Mouse (Mus musculus) liver, embryonic 12.5 days (tissue): Measurements from ENCODE around the gene Pde5a. TPM values are rescaled to one million over a fixed set of nuclear protein-coding genes. Genes with fewer than 3 reads are reported as not detected.

Experiments
- ATAC-seq: fragments of 200-750 bp; cut with Nextera tagmentation; 2 replicates; pipeline ENCODE4 v1.8.0; 2017; ENCODE audit warnings: moderate number of reproducible peaks, mild to moderate bottlenecking, moderate library complexity
- H3K27ac ChIP-seq: fragments of 300-500 bp; sonication (generic); 2 replicates; pipeline ENCODE4 v1.5.1; 2016; ENCODE audit warnings: mild to moderate bottlenecking
- H3K27me3 ChIP-seq: fragments of 300-500 bp; sonication (generic); replicated peaks from 2 replicates; pipeline ENCODE4 v1.6.1; 2016; ENCODE audit warnings: mild to moderate bottlenecking, moderate library complexity
- H3K36me3 ChIP-seq: fragments of 300-500 bp; sonication (generic); 2 replicates; pipeline ENCODE4 v1.6.1; 2016; ENCODE audit warnings: mild to moderate bottlenecking, moderate library complexity
- H3K4me1 ChIP-seq: fragments of 300-500 bp; sonication (generic); 2 replicates; pipeline ENCODE4 v1.6.1; 2016
- H3K4me2 ChIP-seq: fragments of 300-500 bp; sonication (generic); 2 replicates; pipeline ENCODE4 v1.6.1; 2016; ENCODE audit warnings: mild to moderate bottlenecking, moderate library complexity
- H3K4me3 ChIP-seq: fragments of 300-500 bp; sonication (generic); 2 replicates; pipeline ENCODE4 v1.5.1; 2016; ENCODE audit warnings: mild to moderate bottlenecking, moderate library complexity
- H3K9ac ChIP-seq: fragments of 300-500 bp; sonication (generic); 2 replicates; pipeline ENCODE4 v1.6.1; 2016; ENCODE audit warnings: mild to moderate bottlenecking, moderate library complexity
- H3K9me3 ChIP-seq: fragments of 300-500 bp; sonication (generic); replicated peaks from 2 replicates; pipeline ENCODE4 v1.6.1; 2016; ENCODE audit warnings: mild to moderate bottlenecking, moderate library complexity
- WGBS: fragments of 180-500 bp; shearing (Covaris S2); methylation state at CpG from one replicate; pipeline ENCODE4 v1.1.7; 2016; ENCODE audit not compliant: insufficient replicate concordance; 5-methylcytosine and 5-hydroxymethylcytosine counted together
- polyA plus RNA-seq: library from polyadenylated mRNA; unstranded; fragments of >200 nt; fragmentation: Nextera tagmentation; extraction: Ambion mirVana; gene quantifications from 2 replicates; pipeline ENCODE4 v1.2.1, GENCODE M21; 2016

Gene Pde5a
- polyA plus RNA-seq, 1 experiment from 2014 or later: 2.6 TPM

- no peak for ATAC-seq
- Histone ChIP-seq H3K4me1 (no peaks in the 10 kb centered on the region), H3K4me3 (no peak overlapping the region), H3K4me2 (no peak overlapping the region), H3K9me3 (no peaks in the 10 kb centered on the region), H3K27me3 (no peaks in the 10 kb centered on the region), H3K9ac (no peak overlapping the region), H3K27ac (no peak overlapping the region), H3K36me3 (no peaks in the 10 kb centered on the region)
- WGBS: 74% methylated on average over 5 of the region's 5 CpGs
Observed at GRCm38 (mm10) chr3:122818282-122818681, 89.5 kb downstream of the Pde5a start.

GRCm38 (mm10) chr3:122820700-122821099 is 92.0 kb downstream of the Pde5a start:
- H3K4me2 ChIP-seq: no peak overlapping the region
- H3K4me3 ChIP-seq: no peak overlapping the region
- H3K27me3 ChIP-seq: no peaks in the 10 kb centered on the region
- H3K4me1 ChIP-seq: no peaks in the 10 kb centered on the region
- H3K9me3 ChIP-seq: no peaks in the 10 kb centered on the region
- no peak overlapping the region for H3K27ac ChIP-seq
- whole genome bisulfite sequencing: 60% methylated on average over 4 of the region's 4 CpGs
- H3K9ac ChIP-seq: no peak overlapping the region
- no peak for ATAC-seq
- no peaks in the 10 kb centered on the region for H3K36me3 ChIP-seq

GRCm38 (mm10) chr3:122828270-122829058 is 99.7 kb downstream of the Pde5a start:
- Histone ChIP-seq H3K4me1 (no peaks in the 10 kb centered on the region), H3K9me3 (no peaks in the 10 kb centered on the region), H3K36me3 (no peaks in the 10 kb centered on the region), H3K4me2 (no peak overlapping the region), H3K4me3 (no peak overlapping the region), H3K27me3 (no peaks in the 10 kb centered on the region), H3K9ac (no peak overlapping the region), H3K27ac (no peak overlapping the region)
- 74% methylated on average over 11 of the region's 11 CpGs for WGBS
- ATAC-seq: no peak

- ATAC-seq: no peak
- Histone ChIP-seq H3K27ac (no peak overlapping the region), H3K9me3 (no peaks in the 10 kb centered on the region), H3K9ac (no peak overlapping the region), H3K4me1 (no peaks in the 10 kb centered on the region), H3K4me3 (no peak overlapping the region), H3K27me3 (no peaks in the 10 kb centered on the region), H3K4me2 (no peak overlapping the region), H3K36me3 (no peaks in the 10 kb centered on the region)
- WGBS: 40% methylated on average over 5 of the region's 5 CpGs
Observed at GRCm38 (mm10) chr3:122834519-122834918, 105.8 kb downstream of the Pde5a start.

- H3K36me3 ChIP-seq: no peaks in the 10 kb centered on the region
Observed at GRCm38 (mm10) chr3:122835097-122835850, 106.5 kb downstream of the Pde5a start.

GRCm38 (mm10) chr3:122837639-122838038 is 108.9 kb downstream of the Pde5a start:
- 67% methylated on average over 2 of the region's 2 CpGs for WGBS
- Histone ChIP-seq H3K36me3 (no peaks in the 10 kb centered on the region; the same call in 1 of the 2 replicates), H3K4me1 (no peaks in the 10 kb centered on the region), H3K9me3 (no peaks in the 10 kb centered on the region), H3K27me3 (no peaks in the 10 kb centered on the region), H3K4me3 (no peak overlapping the region), H3K9ac (no peak overlapping the region), H3K4me2 (no peak overlapping the region), H3K27ac (no peak overlapping the region)
- ATAC-seq: no peak

More at GRCm38 (mm10) chr3:122835097-122835850, 106.5 kb downstream of the Pde5a start:
- no peak overlapping the region for H3K4me3 ChIP-seq
- no peaks in the 10 kb centered on the region for H3K9me3 ChIP-seq
- ATAC-seq: no peak
- no peaks in the 10 kb centered on the region for H3K4me1 ChIP-seq
- WGBS: 73% methylated on average over 8 of the region's 8 CpGs
- no peaks in the 10 kb centered on the region for H3K27me3 ChIP-seq
- H3K4me2 ChIP-seq: no peak overlapping the region
- no peak overlapping the region for H3K27ac ChIP-seq
- H3K9ac ChIP-seq: no peak overlapping the region

GRCm38 (mm10) chr3:122848410-122849034 is 119.8 kb downstream of the Pde5a start:
- 50% methylated on average over 5 of the region's 5 CpGs for WGBS
- H3K4me2 ChIP-seq: no peak overlapping the region
- no peaks in the 10 kb centered on the region for H3K27me3 ChIP-seq
- no peaks in the 10 kb centered on the region for H3K4me1 ChIP-seq
- H3K4me3 ChIP-seq: no peak overlapping the region
- no peak overlapping the region for H3K27ac ChIP-seq
- H3K9ac ChIP-seq: no peak overlapping the region
- ATAC-seq: no peak
- no peaks in the 10 kb centered on the region for H3K9me3 ChIP-seq
- no peaks in the 10 kb centered on the region for H3K36me3 ChIP-seq

GRCm38 (mm10) chr3:122855149-122855548 is 126.4 kb downstream of the Pde5a start:
- Histone ChIP-seq H3K4me3 (no peak overlapping the region), H3K36me3 (no peaks in the 10 kb centered on the region), H3K27ac (no peak overlapping the region), H3K4me2 (no peak overlapping the region), H3K9ac (no peak overlapping the region), H3K9me3 (no peaks in the 10 kb centered on the region), H3K4me1 (no peaks in the 10 kb centered on the region), H3K27me3 (no peaks in the 10 kb centered on the region)
- no peak for ATAC-seq
- 63% methylated on average over 11 of the region's 11 CpGs for WGBS

- Histone ChIP-seq H3K36me3 (no peaks in the 10 kb centered on the region), H3K4me2 (no peak overlapping the region), H3K9me3 (no peaks in the 10 kb centered on the region), H3K27ac (no peak overlapping the region), H3K4me1 (no peaks in the 10 kb centered on the region), H3K9ac (no peak overlapping the region), H3K27me3 (no peaks in the 10 kb centered on the region), H3K4me3 (no peak overlapping the region)
- 66% methylated on average over 2 of the region's 2 CpGs for WGBS
- no peak for ATAC-seq
Observed at GRCm38 (mm10) chr3:122859829-122860228, 131.1 kb downstream of the Pde5a start.

- Histone ChIP-seq H3K4me3 (no peak overlapping the region), H3K27me3 (no peaks in the 10 kb centered on the region), H3K9me3 (no peaks in the 10 kb centered on the region), H3K4me1 (no peaks in the 10 kb centered on the region), H3K9ac (no peak overlapping the region), H3K36me3 (no peaks in the 10 kb centered on the region), H3K27ac (no peak overlapping the region), H3K4me2 (no peak overlapping the region)
- WGBS: 70% methylated on average over 12 of the region's 12 CpGs
- ATAC-seq: 0 out of 2 replicates have a peak, but pooled peaks have one; percentile 18
Observed at GRCm38 (mm10) chr3:122860573-122861498, 132.1 kb downstream of the Pde5a start.

- no peak for ATAC-seq
- no peaks in the 10 kb centered on the region for H3K9me3 ChIP-seq
- H3K27me3 ChIP-seq: no peaks in the 10 kb centered on the region
- no peaks in the 10 kb centered on the region for H3K4me1 ChIP-seq
- H3K4me3 ChIP-seq: no peak overlapping the region
- no peak overlapping the region for H3K27ac ChIP-seq
- H3K4me2 ChIP-seq: no peak overlapping the region
- no peaks in the 10 kb centered on the region for H3K36me3 ChIP-seq
- no peak overlapping the region for H3K9ac ChIP-seq
- 78% methylated on average over 4 of the region's 4 CpGs for WGBS
Observed at GRCm38 (mm10) chr3:122865092-122865491, 136.3 kb downstream of the Pde5a start.
